Mouse (Mus musculus) megakaryocyte, embryonic 14.5 days (primary cell): ENCODE measurements around the gene Ctsw.

ENCODE experiments used
- FLI1 ChIP-seq: IDR thresholded peaks from 2 replicates; pipeline ENCODE4 v1.6.1; 2012; ENCODE audit warnings: low read length, inconsistent platforms, mixed read lengths
- GATA1 ChIP-seq: IDR thresholded peaks from 3 replicates; pipeline ENCODE4 v1.6.1; 2012; ENCODE audit warnings: mixed read lengths, low read length, inconsistent platforms, borderline replicate concordance

DNA sequence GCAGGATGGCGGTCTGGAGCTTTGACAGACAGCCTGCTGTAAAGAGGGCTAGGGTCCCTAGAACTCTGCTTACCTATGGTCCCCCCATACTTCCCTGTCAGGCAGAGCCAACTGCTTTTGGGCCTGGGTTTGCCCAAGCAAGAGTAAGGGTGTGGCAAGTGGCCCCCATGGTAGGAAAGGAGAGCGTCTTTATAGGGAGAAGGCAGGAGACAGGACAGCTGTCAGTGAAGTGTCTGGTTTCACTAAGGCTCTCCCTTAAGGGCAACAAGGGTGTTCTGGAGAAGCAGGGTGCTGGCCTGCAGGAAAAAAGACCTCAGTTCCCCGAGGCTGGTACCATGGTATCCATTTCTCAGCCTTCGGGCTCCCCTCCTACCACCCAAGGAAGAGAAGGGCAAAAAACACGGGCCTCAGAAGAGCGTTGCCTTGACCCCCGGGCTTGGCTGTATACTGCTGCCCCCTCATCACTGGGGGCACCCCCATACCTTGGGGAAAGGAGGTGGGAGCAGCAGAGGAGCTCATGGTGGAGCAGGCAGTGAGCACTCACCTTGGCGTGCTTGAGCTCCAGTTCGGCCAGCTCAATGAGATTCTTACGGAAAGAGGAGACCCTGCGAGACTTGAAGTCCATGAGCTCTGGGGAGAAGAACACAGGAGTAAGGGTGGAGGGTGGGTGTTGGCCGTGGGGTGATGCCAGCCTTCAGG is 27.2 kb upstream of the Ctsw start:
- TF ChIP-seq GATA1 (no peak), FLI1 (no peak)
